Mouse (Mus musculus): Measurements from ENCODE around the gene Zeb2. TPM values are rescaled to one million over a fixed set of nuclear protein-coding genes. Genes with fewer than 3 reads are reported as not detected.

Zeb2 gene
- total and polyA plus RNA-seq, 2 experiments from 2014 or later: 50.6 to 150 TPM

GRCm38 (mm10) chr2:45099081-45099480 is 18.1 kb downstream of the Zeb2 start:
- no peak for TF ChIP-seq CTCF (IDR thresholded peaks at IDR 0.05; ENCODE audit: low read depth)
- H3K9me3 ChIP-seq (ENCODE audit: low read length): no peaks in the 10 kb centered on the region
- DNase-seq (peak; percentile 31), ATAC-seq (no peak)
- no peak overlapping the region for H3K4me3 ChIP-seq (ENCODE audit: low read depth, low read length)
- 0 out of 2 replicates have a peak overlapping the region, but pooled peaks have one; percentile 19 for H3K9ac ChIP-seq
- no peaks in the 10 kb centered on the region for H3K27me3 ChIP-seq (ENCODE audit: insufficient read depth, low read length)
- H3K4me1 ChIP-seq (ENCODE audit: insufficient read depth): peaks cover 40% of the 10 kb centered on the region
- H3K36me3 ChIP-seq (ENCODE audit: insufficient read depth): peaks cover 4% of the 10 kb centered on the region
- H3K4me2 ChIP-seq (ENCODE audit: low read depth): no peak overlapping the region
- peak overlapping the region; percentile 54; the same call in 1 of the 2 replicates for H3K27ac ChIP-seq (ENCODE audit: low read depth, low read length)
- WGBS: 42% methylated on average over 4 of the region's 4 CpGs

GRCm38 (mm10) chr2:45097969-45098368 is 19.2 kb downstream of the Zeb2 start:
- H3K4me2 ChIP-seq (ENCODE audit: low read depth): peak overlapping the region; percentile 23
- no peak for TF ChIP-seq CTCF (IDR thresholded peaks at IDR 0.05; ENCODE audit: low read depth)
- peak overlapping the region; percentile 70 for H3K27ac ChIP-seq (ENCODE audit: low read depth, low read length)
- peak overlapping the region; percentile 48 for H3K9ac ChIP-seq
- H3K27me3 ChIP-seq (ENCODE audit: insufficient read depth, low read length): no peaks in the 10 kb centered on the region
- peaks cover 10% of the 10 kb centered on the region for H3K36me3 ChIP-seq (ENCODE audit: insufficient read depth)
- no peaks in the 10 kb centered on the region for H3K9me3 ChIP-seq (ENCODE audit: low read length)
- 11% methylated on average over 5 of the region's 5 CpGs for WGBS
- no peak overlapping the region for H3K4me3 ChIP-seq (ENCODE audit: low read depth, low read length)
- DNase-seq: no peak
- ATAC-seq: no peak
- peaks cover 44% of the 10 kb centered on the region for H3K4me1 ChIP-seq (ENCODE audit: insufficient read depth)

DNA sequence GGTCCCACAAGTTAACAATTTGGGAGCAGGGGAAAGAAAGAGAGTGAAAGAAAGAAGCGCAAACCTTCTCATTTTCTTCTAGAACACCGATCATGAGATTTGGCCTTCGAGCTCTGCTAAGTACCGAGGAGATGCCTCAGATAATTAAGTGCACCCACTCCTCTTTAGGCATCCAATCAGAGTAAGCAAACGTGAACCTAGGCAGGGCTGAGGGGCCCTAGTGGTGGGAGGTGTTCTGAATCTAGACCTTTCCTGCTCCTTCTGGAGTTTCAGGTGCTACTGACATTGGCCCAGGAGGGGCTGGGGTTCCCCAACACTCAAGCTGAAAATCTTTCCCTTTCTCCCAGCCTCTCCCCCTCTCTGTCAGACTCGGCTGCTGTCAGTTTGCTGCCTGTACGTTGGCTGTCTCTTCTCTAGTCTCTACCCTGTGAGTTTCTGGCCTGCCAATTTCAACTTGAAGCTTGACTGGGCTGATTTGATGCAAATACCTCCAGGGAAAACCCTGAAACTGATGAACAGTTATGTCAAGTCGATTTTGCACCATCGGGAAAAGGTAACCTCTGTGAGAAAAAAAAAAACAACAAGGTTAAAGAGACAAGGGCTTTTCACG is 20.5 kb downstream of the Zeb2 start:
- no peaks in the 10 kb centered on the region for H3K9me3 ChIP-seq (ENCODE audit: low read length)
- H3K9ac ChIP-seq: peak overlapping the region; percentile 48; the same call in 1 of the 2 replicates
- H3K4me1 ChIP-seq (ENCODE audit: insufficient read depth): peaks cover 41% of the 10 kb centered on the region
- ATAC-seq (0 out of 2 replicates have a peak, but pooled peaks have one; percentile 12), DNase-seq (no peak)
- H3K36me3 ChIP-seq (ENCODE audit: insufficient read depth): peaks cover 10% of the 10 kb centered on the region
- H3K4me3 ChIP-seq (ENCODE audit: low read depth, low read length): no peak overlapping the region
- H3K4me2 ChIP-seq (ENCODE audit: low read depth): peak overlapping the region; percentile 23
- H3K27me3 ChIP-seq (ENCODE audit: insufficient read depth, low read length): no peaks in the 10 kb centered on the region
- 17% methylated on average over 10 of the region's 10 CpGs for WGBS
- H3K27ac ChIP-seq (ENCODE audit: low read depth, low read length): peak overlapping the region; percentile 70
- peak; percentile 22 for TF ChIP-seq CTCF (IDR thresholded peaks at IDR 0.05; ENCODE audit: low read depth)

- DNase-seq (no peak), ATAC-seq (no peak)
- Histone ChIP-seq H3K4me3 (ENCODE audit: low read depth, low read length) (no peak overlapping the region), H3K4me1 (ENCODE audit: insufficient read depth) (peaks cover 37% of the 10 kb centered on the region), H3K27me3 (ENCODE audit: insufficient read depth, low read length) (no peaks in the 10 kb centered on the region), H3K9me3 (ENCODE audit: low read length) (no peaks in the 10 kb centered on the region), H3K4me2 (ENCODE audit: low read depth) (no peak overlapping the region), H3K36me3 (ENCODE audit: insufficient read depth) (peaks cover 10% of the 10 kb centered on the region), H3K27ac (ENCODE audit: low read depth, low read length) (peak overlapping the region; percentile 57), H3K9ac (no peak overlapping the region)
- no peak for TF ChIP-seq CTCF (IDR thresholded peaks at IDR 0.05; ENCODE audit: low read depth)
- 28% methylated on average over 9 of the region's 9 CpGs for WGBS
Measured at GRCm38 (mm10) chr2:45095825-45096224, 21.4 kb downstream of the Zeb2 start.

- no peak overlapping the region for H3K4me3 ChIP-seq (ENCODE audit: low read depth, low read length)
- no peak overlapping the region for H3K4me2 ChIP-seq (ENCODE audit: low read depth)
- no peak for TF ChIP-seq CTCF (IDR thresholded peaks at IDR 0.05; ENCODE audit: low read depth)
- ATAC-seq (no peak), DNase-seq (no peak)
- no peaks in the 10 kb centered on the region for H3K9me3 ChIP-seq (ENCODE audit: low read length)
- peaks cover 29% of the 10 kb centered on the region for H3K4me1 ChIP-seq (ENCODE audit: insufficient read depth)
- H3K27ac ChIP-seq (ENCODE audit: low read depth, low read length): peak overlapping the region; percentile 64; the same call in 1 of the 2 replicates
- H3K9ac ChIP-seq: no peak overlapping the region
- peaks cover 10% of the 10 kb centered on the region for H3K36me3 ChIP-seq (ENCODE audit: insufficient read depth)
- H3K27me3 ChIP-seq (ENCODE audit: insufficient read depth, low read length): no peaks in the 10 kb centered on the region
- WGBS: 58% methylated on average over 2 of the region's 2 CpGs
Measured at GRCm38 (mm10) chr2:45094371-45094967, 22.7 kb downstream of the Zeb2 start.

- Histone ChIP-seq H3K4me3 (ENCODE audit: low read depth, low read length) (no peak overlapping the region), H3K9me3 (ENCODE audit: low read length) (no peaks in the 10 kb centered on the region), H3K9ac (no peak overlapping the region), H3K4me2 (ENCODE audit: low read depth) (no peak overlapping the region), H3K4me1 (ENCODE audit: insufficient read depth) (peaks cover 30% of the 10 kb centered on the region), H3K36me3 (ENCODE audit: insufficient read depth) (peaks cover 10% of the 10 kb centered on the region), H3K27me3 (ENCODE audit: insufficient read depth, low read length) (no peaks in the 10 kb centered on the region), H3K27ac (ENCODE audit: low read depth, low read length) (peak overlapping the region; percentile 71)
- 72% methylated on average over 7 of the region's 7 CpGs for WGBS
- no peak for ATAC-seq
- DNase-seq: no peak
- no peak for TF ChIP-seq CTCF (IDR thresholded peaks at IDR 0.05; ENCODE audit: low read depth)
Measured at GRCm38 (mm10) chr2:45093479-45093878, 23.7 kb downstream of the Zeb2 start.

DNA sequence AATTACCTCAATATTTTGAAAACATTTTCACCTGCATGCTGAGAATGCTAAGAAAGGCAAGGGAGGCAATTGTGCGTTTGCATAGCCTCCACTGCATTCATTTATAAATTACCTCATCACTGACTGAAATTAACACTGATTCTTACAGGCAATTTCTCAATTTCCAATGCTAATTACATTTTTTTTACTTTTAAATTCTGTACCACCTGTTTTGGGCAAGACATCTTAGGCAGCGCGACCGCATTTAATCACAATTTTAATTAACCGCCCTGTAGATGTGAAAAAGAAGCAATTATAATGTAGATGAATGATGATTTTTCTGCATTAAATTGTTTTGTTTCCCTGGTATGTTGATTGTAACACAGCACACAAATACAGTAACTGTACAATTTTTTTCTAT is 24.5 kb downstream of the Zeb2 start:
- Histone ChIP-seq H3K9ac (peak overlapping the region; percentile 11; the same call in 1 of the 2 replicates), H3K27me3 (ENCODE audit: insufficient read depth, low read length) (no peaks in the 10 kb centered on the region), H3K9me3 (ENCODE audit: low read length) (no peaks in the 10 kb centered on the region), H3K27ac (ENCODE audit: low read depth, low read length) (peak overlapping the region; percentile 41; the same call in 1 of the 2 replicates), H3K4me3 (ENCODE audit: low read depth, low read length) (no peak overlapping the region), H3K4me2 (ENCODE audit: low read depth) (no peak overlapping the region), H3K4me1 (ENCODE audit: insufficient read depth) (peaks cover 30% of the 10 kb centered on the region), H3K36me3 (ENCODE audit: insufficient read depth) (peaks cover 10% of the 10 kb centered on the region)
- WGBS: 44% methylated on average over 5 of the region's 5 CpGs
- ATAC-seq: no peak
- TF ChIP-seq CTCF (IDR thresholded peaks at IDR 0.05; ENCODE audit: low read depth): no peak
- DNase-seq: no peak

Measured in forebrain, postnatal 0 days (tissue).